Comparison of ENCODE assay signal across 16 mouse cellular contexts in the genomic region with DNA sequence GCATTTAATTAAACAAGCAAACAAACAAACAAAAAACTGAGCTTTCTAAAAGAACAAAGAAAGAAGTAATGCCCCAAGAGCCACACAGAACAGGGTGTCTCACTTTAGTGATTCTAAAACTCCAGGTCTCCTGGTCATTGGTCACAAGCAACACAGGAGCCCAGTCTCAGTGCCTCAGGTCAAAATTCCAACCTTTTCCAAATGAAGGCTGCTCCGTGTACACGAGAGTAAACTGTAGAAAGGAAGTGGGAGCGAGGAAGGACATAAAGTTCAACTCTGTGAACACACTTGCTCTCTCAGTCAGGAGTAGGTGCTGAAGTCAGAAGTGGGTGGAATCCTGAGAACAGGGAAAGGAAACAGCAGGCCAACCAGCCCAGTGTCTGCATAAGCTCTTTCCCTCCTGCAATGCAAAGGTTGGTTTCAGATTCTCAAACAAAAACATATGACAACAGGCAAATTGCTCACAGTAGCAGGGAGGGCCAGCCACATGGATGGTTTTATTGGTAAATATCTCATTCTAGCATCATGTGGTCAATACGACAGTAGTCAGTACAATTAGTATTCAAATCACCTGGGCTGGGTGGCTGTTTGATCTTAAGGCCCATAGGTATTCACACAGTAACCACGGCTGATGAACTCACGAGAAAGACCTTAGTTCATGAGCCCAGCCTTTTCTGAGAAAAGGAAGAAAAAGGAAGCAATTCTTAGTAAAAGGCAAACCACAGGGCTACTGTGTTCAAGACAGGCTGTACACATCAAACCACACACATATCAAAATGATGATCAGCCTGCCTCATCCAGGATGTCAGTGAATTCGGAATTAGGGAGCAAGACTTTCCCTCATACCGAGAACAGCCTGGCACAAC.
A peak's percentile ranks its signal among the peaks of the same experiment; 100 is the strongest.
DNase-seq lines count a peak whose midpoint lies in the region; ATAC-seq lines count a peak whose summit lies in the region.
"Had no signal": no experiment of that assay in that cellular context is flagged by ENCODE, and none has a peak within 500 bp of the region (broad histone marks: within the 10 kb centered on the region; RNA-seq: fewer than 3 reads in every experiment).

No protein-coding gene starts in this region.

- no peaks in the 10 kb centered on the region for H3K36me3 ChIP-seq in intestine, embryonic 16.5 days (ENCODE audit: control insufficient read depth, insufficient read depth, low read length)
- H3K36me3 ChIP-seq: hindbrain, embryonic 13.5 days; stomach, embryonic 15.5 days had no signal

- H3K4me3 ChIP-seq in intestine, embryonic 16.5 days (ENCODE audit: low read length), result no peak overlapping the region
- H3K4me3 ChIP-seq: hindbrain, embryonic 13.5 days; stomach, embryonic 15.5 days had no signal

- ATAC-seq in intestine, embryonic 16.5 days, result peak; percentile 35; the same call in 1 of the 2 replicates
- ATAC-seq in neutrophil, adult 5-6 weeks (ENCODE audit: extremely low read depth, insufficient number of reproducible peaks, low FRiP score, poor library complexity, severe bottlenecking), result peak; percentile 17; the same call in 1 of the 2 replicates

- no peaks in the 10 kb centered on the region for H3K9me3 ChIP-seq in intestine, embryonic 16.5 days (ENCODE audit: control insufficient read depth, low read length)
- H3K9me3 ChIP-seq: hindbrain, embryonic 13.5 days; stomach, embryonic 15.5 days had no signal

- no peaks in the 10 kb centered on the region for H3K27me3 ChIP-seq in intestine, embryonic 16.5 days (replicated peaks; ENCODE audit: control insufficient read depth, insufficient read depth, low read length)
- H3K27me3 ChIP-seq: hindbrain, embryonic 13.5 days; stomach, embryonic 15.5 days had no signal

- WGBS in intestine, embryonic 16.5 days, result 62% methylated on average over 8 of the region's 8 CpGs

- DNase-seq in spleen, postnatal 36 days (ENCODE audit: low spot score in 2 of 2), result peak; percentile 21 to 29
- no peak for DNase-seq in spleen, postnatal 14 days (ENCODE audit: low spot score in 2 of 2)
- DNase-seq in MEL-GATA-1-ER (ENCODE audit: extremely low read depth, low read depth), result peak; percentile 54
- DNase-seq in right cerebral cortex, adult 18-20 months, result no peak
- no peak for DNase-seq in urinary bladder, postnatal 14 days (ENCODE audit: low spot score)
- DNase-seq: adrenal gland, adult 2 months; cerebellum, postnatal 36 days; left cerebral cortex, postnatal 4 days; lung, adult 2 months; retina, postnatal 1 day had no signal

- H3K4me1 ChIP-seq in intestine, embryonic 16.5 days (ENCODE audit: control insufficient read depth, insufficient read depth, low read length), result peaks cover 10% of the 10 kb centered on the region
- H3K4me1 ChIP-seq: hindbrain, embryonic 13.5 days had no signal

- H3K4me2 ChIP-seq in intestine, embryonic 16.5 days (ENCODE audit: low read depth, low read length), result no peak overlapping the region
- H3K4me2 ChIP-seq: heart, embryonic 11.5 days; hindbrain, embryonic 13.5 days; midbrain, embryonic 11.5 days; stomach, embryonic 15.5 days had no signal

- H3K27ac ChIP-seq in intestine, embryonic 16.5 days (ENCODE audit: low read length), result no peak overlapping the region
- H3K27ac ChIP-seq: hindbrain, embryonic 13.5 days; stomach, embryonic 15.5 days had no signal

- H3K9ac ChIP-seq in intestine, embryonic 16.5 days (ENCODE audit: low read depth, low read length), result no peak overlapping the region
- H3K9ac ChIP-seq: hindbrain, embryonic 13.5 days; stomach, embryonic 15.5 days had no signal

Comparison
In these comparisons a context has a peak if more than half of its experiments do, and no peak if none do; other contexts are left out.
1. DNase-seq: peak in spleen, postnatal 36 days (2 of 2) and MEL-GATA-1-ER (single experiment); none in spleen, postnatal 14 days (0 of 2), right cerebral cortex, adult 18-20 months (single experiment) and urinary bladder, postnatal 14 days (single experiment).